Mouse (Mus musculus): ENCODE results near the gene Mef2c. TPM values are rescaled to one million over a fixed set of nuclear protein-coding genes. Genes with fewer than 3 reads are reported as not detected.

The Mef2c gene
- total and polyA plus RNA-seq, 3 experiments: 99.9 to 159 (median 107) TPM

DNA sequence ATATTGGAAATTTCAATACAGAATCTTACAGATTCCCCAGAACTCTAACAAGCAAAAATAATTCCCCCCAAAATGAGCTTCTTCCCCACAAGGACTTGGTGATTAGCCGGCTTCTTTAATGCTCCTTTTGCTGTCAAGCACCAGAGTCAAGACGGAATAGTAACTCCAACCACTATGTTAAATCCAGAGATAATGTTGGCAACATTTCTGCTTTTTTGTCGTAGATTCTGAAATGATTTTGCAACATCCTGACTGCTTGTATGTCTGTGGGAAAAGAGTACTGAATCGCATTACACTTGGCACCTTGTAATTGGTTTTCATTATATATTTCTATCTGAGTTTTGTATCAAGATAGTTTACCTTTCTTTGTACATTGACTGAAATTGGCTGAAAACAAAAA is 120.8 kb downstream of the Mef2c start:
- no peaks in the 10 kb centered on the region for H3K9me3 ChIP-seq (replicated peaks; ENCODE audit: low read length)
- no peak overlapping the region for H3K27ac ChIP-seq (ENCODE audit: insufficient read depth, low read depth)
- peaks cover 6% of the 10 kb centered on the region for H3K79me2 ChIP-seq (replicated peaks; ENCODE audit: control insufficient read depth, extremely low read depth, insufficient read depth, poor library complexity, severe bottlenecking)
- in situ Hi-C loops (cut with MboI; ENCODE audit: low pct_ligation_motif_present, low pct_unique_long_range_greater_than_20kb, low sequenced_read_pairs) (loop anchor here (25.0 kb wide), 1 partner anchor 87 kb away; no protein-coding TSS in a partner anchor), dilution Hi-C loops (cut with MboI; ENCODE audit: extremely low pct_ligation_motif_present, extremely low pct_unique_long_range_greater_than_20kb, low sequenced_read_pairs) (no loop called here)
- H3K4me2 ChIP-seq (ENCODE audit: insufficient read depth, low read depth, poor library complexity, severe bottlenecking): no peak overlapping the region
- H3K36me3 ChIP-seq (replicated peaks in 1 of 2; ENCODE audit: control insufficient read depth in 1 of 2, insufficient read depth in 1 of 2, low read length in 1 of 2): peaks cover 15 to 81% of the 10 kb centered on the region in 2 experiments
- no peaks in the 10 kb centered on the region for H3K4me1 ChIP-seq (ENCODE audit: control insufficient read depth in 1 of 2, insufficient read depth in 2 of 2)
- no peaks in the 10 kb centered on the region for H3K27me3 ChIP-seq (replicated peaks)
- no peak for TF ChIP-seq SMC3 (IDR thresholded peaks at IDR 0.05; ENCODE audit: low read depth, low read length)
- TF ChIP-seq NRF1 (IDR thresholded peaks at IDR 0.05; ENCODE audit: low read depth, low read length): no peak
- TF ChIP-seq USF1 (IDR thresholded peaks at IDR 0.05; ENCODE audit: low read depth, low read length): no peak
- no peak for TF ChIP-seq MAX (IDR thresholded peaks at IDR 0.05; ENCODE audit: low read length)
- no peak for TF ChIP-seq MYC (IDR thresholded peaks at IDR 0.05; ENCODE audit: low read depth, low read length)
- no peak for TF ChIP-seq E2F4 (IDR thresholded peaks at IDR 0.05; ENCODE audit: insufficient replicate concordance, low read depth, low read length)
- TF ChIP-seq GABPA (IDR thresholded peaks at IDR 0.05; ENCODE audit: insufficient replicate concordance, low read depth, low read length): no peak
- no peak for TF ChIP-seq MEF2A (IDR thresholded peaks at IDR 0.05; ENCODE audit: borderline replicate concordance, low read depth, low read length)
- TF ChIP-seq BHLHE40 (IDR thresholded peaks at IDR 0.05; ENCODE audit: low read depth, low read length): no peak
- TF ChIP-seq ZKSCAN1 (IDR thresholded peaks at IDR 0.05; ENCODE audit: borderline replicate concordance, low read depth, low read length): no peak
- no peak for TF ChIP-seq IRF4 (IDR thresholded peaks at IDR 0.05; ENCODE audit: low read depth, low read length)
- TF ChIP-seq ZNF384 (IDR thresholded peaks at IDR 0.05; ENCODE audit: low read depth, low read length): no peak
- TF ChIP-seq ELF1 (IDR thresholded peaks at IDR 0.05; ENCODE audit: low read depth, low read length): no peak
- no peak for TF ChIP-seq RCOR1 (conservative IDR thresholded peaks at IDR 0.05; ENCODE audit: low read depth, low read length)
- TF ChIP-seq ZC3H11A (IDR thresholded peaks at IDR 0.05; ENCODE audit: low read depth, low read length): no peak
- TF ChIP-seq POLR2A (IDR thresholded peaks at IDR 0.05; ENCODE audit: low read depth, low read length): no peak
- TF ChIP-seq JUND (conservative IDR thresholded peaks at IDR 0.05; ENCODE audit: low read depth, low read length): no peak
- no peak for TF ChIP-seq TBP (conservative IDR thresholded peaks at IDR 0.05; ENCODE audit: low read depth, low read length)
- TF ChIP-seq MXI1 (IDR thresholded peaks at IDR 0.05; ENCODE audit: low read depth, low read length): no peak
- no peak for TF ChIP-seq CHD1 (IDR thresholded peaks at IDR 0.05; ENCODE audit: low read depth, low read length)
- no peak for DNase-seq (ENCODE audit: extremely low read depth)
- H3K4me3 ChIP-seq (replicated peaks in 1 of 3; ENCODE audit: low read depth in 2 of 3, low read length in 2 of 3, poor library complexity in 1 of 3): no peak overlapping the region
- H3K9ac ChIP-seq (ENCODE audit: insufficient read depth, low read depth): no peak overlapping the region

DNA sequence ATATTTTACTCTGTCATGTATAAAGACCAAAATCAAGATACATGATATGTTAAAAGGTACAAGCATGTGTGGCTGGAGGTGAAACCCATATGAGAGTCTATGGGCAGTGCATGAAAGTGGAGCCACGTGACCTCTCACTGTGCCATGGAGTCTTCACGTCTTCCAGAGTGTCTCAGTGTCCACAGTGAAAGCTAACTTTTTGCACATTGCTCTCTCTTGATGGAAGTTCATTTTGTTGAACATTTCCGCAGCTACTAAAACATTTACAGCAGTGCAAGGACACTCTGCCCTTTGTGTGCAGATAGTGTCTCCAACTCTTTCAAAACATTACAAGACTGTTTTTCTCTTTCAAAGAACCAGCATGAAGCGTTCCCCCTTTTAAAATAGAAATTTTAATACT is 123.6 kb downstream of the Mef2c start:
- Histone ChIP-seq H3K79me2 (replicated peaks; ENCODE audit: control insufficient read depth, extremely low read depth, insufficient read depth, poor library complexity, severe bottlenecking) (peaks cover 6% of the 10 kb centered on the region), H3K9me3 (replicated peaks; ENCODE audit: low read length) (no peaks in the 10 kb centered on the region), H3K4me2 (ENCODE audit: insufficient read depth, low read depth, poor library complexity, severe bottlenecking) (no peak overlapping the region), H3K27ac (ENCODE audit: insufficient read depth, low read depth) (no peak overlapping the region), H3K36me3 (replicated peaks in 1 of 2; ENCODE audit: control insufficient read depth in 1 of 2, insufficient read depth in 1 of 2, low read length in 1 of 2) (peaks cover 11 to 74% of the 10 kb centered on the region in 2 experiments), H3K9ac (ENCODE audit: insufficient read depth, low read depth) (no peak overlapping the region), H3K4me1 (ENCODE audit: control insufficient read depth in 1 of 2, insufficient read depth in 2 of 2) (no peaks in the 10 kb centered on the region), H3K4me3 (replicated peaks in 1 of 3; ENCODE audit: low read depth in 2 of 3, low read length in 2 of 3, poor library complexity in 1 of 3) (no peak overlapping the region), H3K27me3 (replicated peaks) (no peaks in the 10 kb centered on the region)
- in situ Hi-C loops (cut with MboI; ENCODE audit: low pct_ligation_motif_present, low pct_unique_long_range_greater_than_20kb, low sequenced_read_pairs) (loop anchor here (25.0 kb wide), 1 partner anchor 90 kb away; no protein-coding TSS in a partner anchor), dilution Hi-C loops (cut with MboI; ENCODE audit: extremely low pct_ligation_motif_present, extremely low pct_unique_long_range_greater_than_20kb, low sequenced_read_pairs) (no loop called here)
- TF ChIP-seq UBTF (IDR thresholded peaks at IDR 0.05; ENCODE audit: low read depth, low read length) (no peak), ZKSCAN1 (IDR thresholded peaks at IDR 0.05; ENCODE audit: borderline replicate concordance, low read depth, low read length) (no peak)
- no peak for DNase-seq (ENCODE audit: extremely low read depth)

All from CH12.LX (cell line).